ENCODE assay signal across 8 mouse cellular contexts in the genomic region with DNA sequence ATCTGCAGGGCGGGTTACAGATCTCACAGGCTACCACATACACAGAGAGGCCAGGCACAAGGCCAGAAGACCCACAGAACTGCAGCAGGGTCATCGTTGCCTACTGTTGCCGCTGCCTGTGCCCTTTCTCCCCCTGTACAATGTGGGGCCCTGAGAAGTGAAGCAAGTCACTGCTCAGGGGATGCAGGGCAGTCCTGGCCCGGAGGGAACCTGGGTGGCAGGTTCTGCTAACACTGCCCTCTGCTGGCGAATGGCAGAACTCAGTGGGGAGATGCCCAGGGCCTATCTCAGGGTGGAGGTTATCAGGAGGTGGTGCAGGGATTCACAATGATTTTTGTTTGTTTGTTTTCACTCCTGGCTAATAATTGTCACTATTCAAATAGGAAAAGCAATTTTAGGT. TPM values are rescaled to one million over a fixed set of nuclear protein-coding genes. Genes with fewer than 3 reads are reported as not detected.
A peak's percentile ranks its signal among the peaks of the same experiment; 100 is the strongest.
DNase-seq lines count a peak whose midpoint lies in the region; ATAC-seq and TF ChIP-seq lines count a peak whose summit lies in the region.

No protein-coding gene starts in this region.

- no peak overlapping the region for H3K27ac ChIP-seq in heart, postnatal 0 days (ENCODE audit: low read depth)

- no peaks in the 10 kb centered on the region for H3K9me3 ChIP-seq in E14TG2a.4 (ENCODE audit: low read length)
- no peaks in the 10 kb centered on the region for H3K9me3 ChIP-seq in heart, postnatal 0 days (replicated peaks; ENCODE audit: control insufficient read depth, low read length)

- H3K4me1 ChIP-seq in E14TG2a.4 (replicated peaks; ENCODE audit: low read depth, low read length), result peaks cover 24% of the 10 kb centered on the region
- no peaks in the 10 kb centered on the region for H3K4me1 ChIP-seq in heart, postnatal 0 days (ENCODE audit: control insufficient read depth, insufficient read depth)

- no peak for TF ChIP-seq EP300 in heart, postnatal 0 days (IDR thresholded peaks at IDR 0.05; ENCODE audit: low read depth)

- peak; percentile 72 for DNase-seq in brain, embryonic 14.5 days (ENCODE audit: low read depth)
- peak; percentile 69 for DNase-seq in heart, postnatal 0 days (ENCODE audit: low spot score)
- peak; percentile 60 to 90 for DNase-seq in kidney, postnatal 36 days
- DNase-seq in lung, adult 18-20 months, result peak; percentile 69 to 72
- DNase-seq in ovary, adult 18-20 months (ENCODE audit: low spot score), result peak; percentile 21
- peak; percentile 25 to 33 for DNase-seq in thymus, adult 18-20 months

- no peaks in the 10 kb centered on the region for H3K27me3 ChIP-seq in E14TG2a.4 (ENCODE audit: insufficient read depth, low read length)
- no peaks in the 10 kb centered on the region for H3K27me3 ChIP-seq in heart, postnatal 0 days (ENCODE audit: control insufficient read depth, insufficient read depth, low read length)

- peaks cover 77% of the 10 kb centered on the region for H3K36me3 ChIP-seq in E14TG2a.4 (ENCODE audit: insufficient read depth, low read length)
- peaks cover 34% of the 10 kb centered on the region for H3K36me3 ChIP-seq in heart, postnatal 0 days (replicated peaks; ENCODE audit: control insufficient read depth, insufficient read depth, low read length)

- no peak overlapping the region for H3K4me2 ChIP-seq in heart, postnatal 0 days (ENCODE audit: low read depth, low read length)

- no peak overlapping the region for H3K9ac ChIP-seq in heart, postnatal 0 days (replicated peaks; ENCODE audit: low read depth, low read length)

- H3K4me3 ChIP-seq in E14TG2a.4 (replicated peaks; ENCODE audit: low read length), result 0 out of 2 replicates have a peak overlapping the region, but pooled peaks have one; percentile 17
- H3K4me3 ChIP-seq in heart, postnatal 0 days (ENCODE audit: low read depth, low read length), result no peak overlapping the region

- ATAC-seq in erythroblast, adult 5-6 weeks (replicated peaks; ENCODE audit: low FRiP score, poor library complexity, severe bottlenecking), result peak; percentile 63; the same call in 1 of the 2 replicates
- ATAC-seq in heart, postnatal 0 days (ENCODE audit: insufficient read depth, low read depth), result peak; percentile 56; the same call in 1 of the 2 replicates

- TF ChIP-seq CTCF in E14TG2a.4 (conservative IDR thresholded peaks at IDR 0.05; ENCODE audit: low read length), result peak; percentile 92
- TF ChIP-seq CTCF in brain, embryonic 14.5 days (IDR thresholded peaks at IDR 0.05; ENCODE audit: borderline replicate concordance, extremely low read depth, insufficient read depth, insufficient read length), result peak; percentile 95
- peak; percentile 91 for TF ChIP-seq CTCF in heart, postnatal 0 days (IDR thresholded peaks at IDR 0.05; ENCODE audit: low read depth)

- TF ChIP-seq POLR2A in brain, embryonic 14.5 days (IDR thresholded peaks at IDR 0.05; ENCODE audit: borderline replicate concordance, extremely low read depth, insufficient read depth, insufficient read length, poor library complexity, severe bottlenecking), result no peak

- 37% methylated on average over 5 of the region's 5 CpGs for WGBS in heart, postnatal 0 days

RNA-seq across cellular contexts. Expression of a gene that starts 29.9 kb away (rescaled TPM):
- 38.6 and 46.8 TPM in 2 replicates for polyA plus RNA-seq in brain, embryonic 14.5 days (2012; rRNA removed)
- total RNA-seq in erythroblast, adult 5-6 weeks (2015; ENCODE audit: low replicate concordance), result 13.2 and 13.8 TPM in 2 replicates
- 9.0 and 12.5 TPM in 2 replicates for total RNA-seq in erythroblast, adult 5-6 weeks (2017; ENCODE audit: low replicate concordance)
- total RNA-seq in heart, postnatal 0 days (2014; rRNA removed; ENCODE audit: low replicate concordance), result 30.5 and 56.0 TPM in 2 replicates
- 22.8 and 23.9 TPM in 2 replicates for polyA plus RNA-seq in heart, postnatal 0 days (2015; fragmentation: Nextera tagmentation; extraction: Ambion mirVana)

RNA-seq across cellular contexts. Expression of a gene that starts 37.9 kb away (rescaled TPM):
- polyA plus RNA-seq in brain, embryonic 14.5 days (2012; rRNA removed), result 39.7 and 40.9 TPM in 2 replicates
- total RNA-seq in erythroblast, adult 5-6 weeks (2015; ENCODE audit: low replicate concordance), result 4.2 and 5.0 TPM in 2 replicates
- 6.5 and 13.0 TPM in 2 replicates for total RNA-seq in erythroblast, adult 5-6 weeks (2017; ENCODE audit: low replicate concordance)
- total RNA-seq in heart, postnatal 0 days (2014; rRNA removed; ENCODE audit: low replicate concordance), result 50.9 and 52.2 TPM in 2 replicates
- 38.8 and 41.5 TPM in 2 replicates for polyA plus RNA-seq in heart, postnatal 0 days (2015; fragmentation: Nextera tagmentation; extraction: Ambion mirVana)

Comparison
In these comparisons a context has a peak if more than half of its experiments do, and no peak if none do; other contexts are left out.
1. DNase-seq: peak in every context shown above with its lines; median percentile 75 in kidney, postnatal 36 days; 72 in brain, embryonic 14.5 days; 70 in lung, adult 18-20 months; 69 in heart, postnatal 0 days; 29 in thymus, adult 18-20 months; 21 in ovary, adult 18-20 months.